Mouse (Mus musculus) heart, adult 2 months (tissue): ENCODE data around the gene Pithd1. TPM values are rescaled to one million over a fixed set of nuclear protein-coding genes. Genes with fewer than 3 reads are reported as not detected.

ENCODE experiments used
- DNase-seq, 2 experiments: peaks; one replicate each; pipeline ENCODE4 v3.0.0; 2021
- H3K27ac ChIP-seq: fragments of 200-600 bp; 2 replicates; pipeline ENCODE4 v1.8.1; 2022
- H3K27me3 ChIP-seq: fragments of 200-500 bp; 2 replicates; pipeline ENCODE4 v1.6.1; 2012; ENCODE audit warnings: mild to moderate bottlenecking, low read length, inconsistent platforms, mixed read lengths; ENCODE audit not compliant: control insufficient read depth, insufficient read depth
- H3K36me3 ChIP-seq: fragments of 200-500 bp; 2 replicates; pipeline ENCODE4 v1.6.1; 2012; ENCODE audit warnings: low read length, inconsistent platforms; ENCODE audit not compliant: control insufficient read depth, insufficient read depth
- H3K4me1 ChIP-seq: fragments of 200-500 bp; 2 replicates; pipeline ENCODE4 v1.6.1; 2011; ENCODE audit warnings: low read length; ENCODE audit not compliant: control insufficient read depth, insufficient read depth
- H3K4me3 ChIP-seq: fragments of 200-600 bp; 2 replicates; pipeline ENCODE4 v1.8.1; 2022
- H3K79me2 ChIP-seq: fragments of 200-500 bp; replicated peaks from 2 replicates; pipeline ENCODE4 v1.6.1; 2012; ENCODE audit warnings: mild to moderate bottlenecking, inconsistent platforms, low read length, moderate library complexity, mixed read lengths; ENCODE audit not compliant: control insufficient read depth, insufficient read depth
- H3K9ac ChIP-seq: fragments of 200-500 bp; 2 replicates; pipeline ENCODE4 v1.6.1; 2012; ENCODE audit warnings: low read depth, mild to moderate bottlenecking, control low read depth, inconsistent platforms, low read length, mixed read lengths
- CTCF ChIP-seq: fragments of 200-600 bp; IDR thresholded peaks from 2 replicates; pipeline ENCODE4 v1.8.1; 2022; ENCODE audit warnings: antibody characterized with exemption, mild to moderate bottlenecking, moderate library complexity
- EP300 ChIP-seq: fragments of 200-500 bp; IDR thresholded peaks from 2 replicates; pipeline ENCODE4 v1.6.1; 2011; ENCODE audit warnings: low read depth, low read length, control low read depth; ENCODE audit not compliant: insufficient read depth
- POLR2A ChIP-seq: fragments of 200-500 bp; IDR thresholded peaks from 2 replicates; pipeline ENCODE4 v1.6.1; 2011; ENCODE audit warnings: mild to moderate bottlenecking, low read depth, low read length, control low read depth; ENCODE audit not compliant: insufficient read depth
- WGBS: fragments of 180-500 bp; shearing (Covaris S2); methylation state at CpG from one replicate; pipeline ENCODE4 v1.1.7; 2018; 5-methylcytosine and 5-hydroxymethylcytosine counted together
- intact Hi-C: fragments of 180-260 bp; cut with DNase I; formaldehyde crosslinking; loops from one replicate; pipeline ENCODE4 v1.15.1; 2025
- polyA plus RNA-seq: library from polyadenylated mRNA; depleted of rRNA; stranded (reverse); fragments of >200 nt; gene quantifications from 2 replicates; pipeline ENCODE4 v1.2.3, GENCODE M21; 2012
- total RNA-seq, 2 experiments: library from RNA; stranded (reverse); gene quantifications; 2 replicates each; pipeline ENCODE4 v1.2.3; 2021

The Pithd1 gene
- total and polyA plus RNA-seq, 3 experiments = 19.0 to 20.9 (median 19.4) TPM

DNA sequence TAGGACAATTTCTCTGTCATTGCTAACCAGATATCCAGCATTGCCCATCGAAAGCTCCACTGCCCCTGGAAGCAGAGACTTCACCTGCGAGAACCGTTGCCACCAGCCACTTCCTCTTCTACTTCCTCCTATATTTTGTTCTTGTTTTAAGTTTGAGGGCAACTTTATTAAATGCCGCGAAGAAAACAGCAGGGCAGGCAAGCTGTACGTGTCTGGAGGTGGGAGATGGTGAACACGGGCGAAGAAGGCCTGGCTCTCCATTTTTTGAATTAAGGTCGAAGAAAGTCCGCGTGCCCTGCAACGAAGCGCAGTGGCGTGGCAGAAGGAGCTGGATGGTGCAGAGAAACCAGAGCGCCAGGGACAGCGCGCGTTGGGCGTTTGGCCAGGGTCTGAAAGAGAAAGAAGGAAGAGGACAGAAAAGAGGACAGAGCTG lies 41.1 kb upstream of the Pithd1 start:
- no peak overlapping the region for H3K27ac ChIP-seq
- H3K9ac ChIP-seq = no peak overlapping the region
- 76% methylated on average over 19 of the region's 19 CpGs for WGBS
- no peak overlapping the region for H3K4me3 ChIP-seq
- no peaks in the 10 kb centered on the region for H3K27me3 ChIP-seq
- no peaks in the 10 kb centered on the region for H3K79me2 ChIP-seq
- TF ChIP-seq EP300 = no peak
- no peak for TF ChIP-seq CTCF
- TF ChIP-seq POLR2A = no peak
- peak in 1 of 2 experiments; percentile 25 for DNase-seq
- peaks cover 3% of the 10 kb centered on the region for H3K4me1 ChIP-seq
- no peaks in the 10 kb centered on the region for H3K36me3 ChIP-seq
- intact Hi-C loops = no loop called here

DNA sequence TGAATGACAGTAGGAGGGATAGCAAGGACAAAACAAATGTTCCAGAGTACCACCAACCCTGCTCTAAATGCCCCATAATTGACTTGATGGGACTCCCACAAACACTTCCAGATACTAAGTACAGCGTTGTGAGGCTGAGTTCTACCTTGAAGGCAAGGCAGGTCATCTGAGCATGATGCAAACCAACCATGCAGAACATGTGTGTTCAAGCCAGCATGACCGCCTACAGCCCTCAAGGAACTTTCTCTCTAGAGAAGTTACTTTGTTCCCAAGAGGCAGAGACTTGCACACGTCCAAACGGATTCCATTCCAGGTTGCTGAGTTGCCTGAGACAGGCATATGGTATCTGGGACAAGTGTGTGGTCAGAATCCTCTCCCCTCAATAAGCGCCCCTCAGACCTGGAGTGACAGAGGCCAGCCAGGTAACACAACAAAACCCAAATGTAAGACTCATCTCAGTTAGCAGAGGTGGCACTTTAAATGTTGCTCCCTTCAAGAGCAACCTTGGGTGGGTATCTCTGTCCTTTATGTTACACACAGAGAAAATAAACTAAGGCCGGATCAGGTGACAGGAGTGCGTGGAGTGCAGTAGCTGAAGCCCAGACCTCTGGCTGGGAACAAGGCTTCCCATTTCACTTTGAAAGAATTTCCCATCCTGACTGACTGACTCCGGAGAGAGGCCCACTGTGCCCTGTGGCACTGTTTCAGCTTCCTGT lies 40.5 kb upstream of the Pithd1 start:
- WGBS = 79% methylated on average over 8 of the region's 8 CpGs

DNA sequence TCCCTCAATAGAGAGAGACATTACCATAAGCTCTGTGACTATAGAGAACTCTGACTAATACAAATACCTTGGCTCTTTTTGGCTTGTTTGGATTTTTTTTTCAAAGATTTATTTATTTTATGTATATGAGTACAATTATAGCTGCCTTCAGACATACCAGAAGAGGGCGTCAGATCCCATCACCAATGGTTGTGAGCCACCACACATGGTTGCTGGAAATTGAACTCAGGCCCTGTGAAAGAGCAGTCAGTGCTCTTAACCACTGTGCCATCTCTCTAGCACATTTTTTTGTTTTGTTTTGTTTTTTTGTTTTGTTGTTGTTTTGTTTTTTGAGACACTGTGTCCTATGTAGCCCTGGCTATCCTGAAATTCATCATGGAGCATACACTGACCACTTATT lies 38.3 kb upstream of the Pithd1 start:
- DNase-seq = no peak
- no peaks in the 10 kb centered on the region for H3K79me2 ChIP-seq
- 67% methylated on average over 1 of the region's 1 CpGs for WGBS
- H3K27ac ChIP-seq = no peak overlapping the region
- TF ChIP-seq POLR2A (no peak), EP300 (no peak), CTCF (no peak)
- no peaks in the 10 kb centered on the region for H3K27me3 ChIP-seq
- intact Hi-C loops = no loop called here
- peaks cover 2% of the 10 kb centered on the region; the same call in 1 of the 2 replicates for H3K36me3 ChIP-seq
- H3K4me3 ChIP-seq = no peak overlapping the region
- no peak overlapping the region for H3K9ac ChIP-seq
- peaks cover 1% of the 10 kb centered on the region for H3K4me1 ChIP-seq

More for the DNA sequence above, 40.5 kb upstream of the Pithd1 start:
- Histone ChIP-seq H3K27ac (no peak overlapping the region), H3K36me3 (no peaks in the 10 kb centered on the region), H3K9ac (no peak overlapping the region), H3K79me2 (no peaks in the 10 kb centered on the region), H3K27me3 (no peaks in the 10 kb centered on the region), H3K4me3 (no peak overlapping the region), H3K4me1 (peaks cover 3% of the 10 kb centered on the region)
- no peak for TF ChIP-seq EP300
- TF ChIP-seq CTCF = no peak
- no peak for TF ChIP-seq POLR2A
- no peak for DNase-seq
- intact Hi-C loops = no loop called here

DNA sequence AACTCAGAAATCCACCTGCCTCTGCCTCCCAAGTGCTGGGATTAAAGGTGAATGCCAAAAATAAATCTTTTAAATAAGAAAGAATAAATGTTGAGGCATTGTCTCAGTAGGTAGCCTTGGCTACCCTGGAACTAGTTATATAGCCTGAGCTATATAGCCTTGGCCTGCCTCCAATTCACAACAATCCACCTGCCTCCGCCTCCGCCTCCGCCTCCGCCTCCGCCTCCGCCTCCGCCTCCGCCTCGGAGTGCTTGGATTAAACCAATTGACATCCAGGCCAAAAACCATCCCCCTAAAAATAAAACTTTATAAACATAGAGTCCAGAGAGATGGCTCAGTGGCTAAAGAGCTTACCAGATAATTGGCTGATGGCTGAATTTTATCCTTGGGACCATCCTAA lies 35.9 kb upstream of the Pithd1 start:
- intact Hi-C loops = loop anchor here (5.0 kb wide), 1 partner anchor 36 kb away; the partner anchor contains the start of gene Pithd1
- no peaks in the 10 kb centered on the region for H3K27me3 ChIP-seq

DNA sequence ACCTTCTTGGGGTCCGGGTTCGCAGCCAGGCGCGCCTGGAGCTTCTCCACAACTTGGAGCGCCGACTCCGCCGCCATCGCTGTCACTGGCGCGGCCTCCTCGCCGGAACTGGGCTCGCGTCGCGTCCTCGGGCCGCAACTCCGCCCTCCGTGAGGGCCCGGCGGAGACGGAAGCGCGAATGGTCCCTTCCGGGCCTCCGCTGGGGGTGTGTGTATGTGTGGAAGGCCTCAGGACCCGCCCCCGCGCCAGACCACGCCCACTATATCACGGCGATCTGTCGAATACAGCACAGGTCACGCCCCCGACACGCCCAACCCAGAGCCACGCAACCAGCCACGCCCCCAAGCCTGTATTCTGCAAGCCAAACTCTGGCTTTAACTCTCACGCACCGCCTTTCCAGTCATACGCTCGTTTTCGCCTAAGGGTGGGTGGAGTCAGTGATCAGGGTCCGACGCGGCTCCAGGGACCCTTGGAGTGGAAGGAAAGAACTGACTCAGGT lies 34.5 kb upstream of the Pithd1 start, which contains the start of gene Eloa:
Gene Eloa (minus strand): TSS at position 215 of the 499 bp plus-strand sequence.
- Histone ChIP-seq H3K36me3 (peaks cover 15% of the 10 kb centered on the region), H3K79me2 (0 out of 2 replicates have a peak, but pooled peaks cover 2% of the 10 kb centered on the region), H3K27me3 (no peaks in the 10 kb centered on the region), H3K27ac (peak within 1 kb of the TSS; percentile 87), H3K9ac (peak within 1 kb of the TSS; percentile 96), H3K4me3 (peak within 1 kb of the TSS; percentile 88), H3K4me1 (peaks cover 1% of the 10 kb centered on the region)
- TF ChIP-seq EP300 (peak; percentile 57; the same call in 1 of the 2 replicates), POLR2A (peak; percentile 83), CTCF (no peak)
- intact Hi-C loops = loop anchor here (2.0 to 5.0 kb wide), 3 partner anchors 31 to 59 kb away; partner anchors contain the start of genes Gale, Pithd1 and Rpl11
- peak; percentile 99 to 100 for DNase-seq
- under 1% methylated on average over 43 of the region's 48 CpGs for WGBS

More for the DNA sequence above, 35.9 kb upstream of the Pithd1 start:
- TF ChIP-seq EP300 (no peak), CTCF (no peak), POLR2A (no peak)
- peaks cover 1% of the 10 kb centered on the region for H3K4me1 ChIP-seq
- no peak overlapping the region for H3K9ac ChIP-seq
- 0 out of 2 replicates have a peak, but pooled peaks cover 2% of the 10 kb centered on the region for H3K79me2 ChIP-seq
- no peak for DNase-seq
- no peak overlapping the region for H3K4me3 ChIP-seq
- WGBS = 87% methylated on average over 9 of the region's 9 CpGs
- H3K27ac ChIP-seq = no peak overlapping the region
- H3K36me3 ChIP-seq = peaks cover 15% of the 10 kb centered on the region
